Mouse (Mus musculus) forelimb bud, embryonic 11.5 days (tissue): ENCODE data around the gene Mta1.
A peak's percentile ranks its signal among the peaks of the same experiment; 100 is the strongest.

Experiments used
- DNase-seq: peaks from one replicate; pipeline ENCODE4 v3.0.0-alpha.2; 2012; ENCODE audit warnings: low read depth, low spot score

The Mta1 gene

DNA sequence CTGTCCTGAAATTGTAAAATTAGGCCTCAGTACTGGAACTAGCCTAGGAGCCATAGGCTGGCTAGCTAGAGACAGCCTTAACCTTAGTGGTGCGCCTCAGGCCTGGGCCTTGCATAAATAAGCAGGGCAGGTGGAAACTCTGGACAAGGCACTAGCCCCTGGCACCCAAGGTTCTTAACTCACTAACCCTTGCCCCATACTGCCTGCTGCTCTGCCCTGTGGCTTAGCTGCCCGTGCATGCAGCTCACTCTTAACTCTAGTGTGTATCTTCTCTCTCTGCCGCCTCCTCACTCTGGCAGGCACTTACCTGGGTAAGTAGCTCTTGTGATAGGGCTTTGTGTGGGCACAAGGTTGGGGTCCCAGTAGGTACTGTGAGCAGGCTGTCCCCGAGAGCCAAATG, 36.4 kb downstream of the Mta1 start:
- no peak for DNase-seq

DNA sequence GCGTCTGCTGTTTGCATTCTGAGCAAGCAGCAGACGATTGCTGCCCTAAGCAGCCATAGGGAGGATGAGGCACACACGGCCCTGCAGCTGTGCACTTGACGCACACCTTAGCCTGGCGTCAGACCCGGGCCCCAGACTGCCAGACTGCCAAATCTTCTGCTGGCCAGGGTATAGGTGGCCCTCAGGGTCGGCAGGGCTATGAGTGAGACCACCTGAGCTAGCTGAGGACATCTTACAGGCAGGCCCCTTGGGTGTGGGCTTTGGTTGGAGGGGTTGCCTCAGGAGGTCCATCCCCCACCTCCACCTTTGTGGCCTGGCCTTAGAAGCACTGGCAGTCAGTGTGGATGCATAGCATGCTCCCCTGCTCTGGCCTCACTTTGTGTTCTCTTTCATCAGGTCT, 37.3 kb downstream of the Mta1 start:
- no peak for DNase-seq

DNA sequence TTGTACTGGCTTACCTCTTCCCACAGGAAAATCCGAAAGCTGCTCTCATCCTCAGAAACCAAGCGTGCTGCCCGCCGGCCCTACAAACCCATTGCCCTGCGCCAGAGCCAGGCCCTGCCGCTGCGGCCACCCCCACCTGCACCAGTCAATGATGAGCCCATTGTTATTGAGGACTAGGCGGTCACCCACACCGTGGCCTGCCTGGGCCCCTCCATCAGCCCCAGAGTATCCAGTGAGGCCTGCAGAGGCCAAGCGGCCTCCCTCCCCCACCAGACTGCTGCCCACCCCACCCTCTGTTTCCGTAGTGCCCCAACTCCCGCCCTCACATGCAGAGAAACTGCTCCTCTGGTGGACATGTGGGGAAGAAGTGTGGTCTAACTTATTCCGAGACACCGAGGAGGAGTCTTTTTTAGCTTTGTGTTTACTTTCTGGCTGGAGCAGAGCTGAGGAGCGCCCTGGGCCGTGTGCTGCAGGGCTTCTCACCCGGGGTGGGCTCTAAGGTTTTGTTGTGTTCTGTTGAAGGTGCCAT, 38.5 kb downstream of the Mta1 start:
- DNase-seq: no peak

DNA sequence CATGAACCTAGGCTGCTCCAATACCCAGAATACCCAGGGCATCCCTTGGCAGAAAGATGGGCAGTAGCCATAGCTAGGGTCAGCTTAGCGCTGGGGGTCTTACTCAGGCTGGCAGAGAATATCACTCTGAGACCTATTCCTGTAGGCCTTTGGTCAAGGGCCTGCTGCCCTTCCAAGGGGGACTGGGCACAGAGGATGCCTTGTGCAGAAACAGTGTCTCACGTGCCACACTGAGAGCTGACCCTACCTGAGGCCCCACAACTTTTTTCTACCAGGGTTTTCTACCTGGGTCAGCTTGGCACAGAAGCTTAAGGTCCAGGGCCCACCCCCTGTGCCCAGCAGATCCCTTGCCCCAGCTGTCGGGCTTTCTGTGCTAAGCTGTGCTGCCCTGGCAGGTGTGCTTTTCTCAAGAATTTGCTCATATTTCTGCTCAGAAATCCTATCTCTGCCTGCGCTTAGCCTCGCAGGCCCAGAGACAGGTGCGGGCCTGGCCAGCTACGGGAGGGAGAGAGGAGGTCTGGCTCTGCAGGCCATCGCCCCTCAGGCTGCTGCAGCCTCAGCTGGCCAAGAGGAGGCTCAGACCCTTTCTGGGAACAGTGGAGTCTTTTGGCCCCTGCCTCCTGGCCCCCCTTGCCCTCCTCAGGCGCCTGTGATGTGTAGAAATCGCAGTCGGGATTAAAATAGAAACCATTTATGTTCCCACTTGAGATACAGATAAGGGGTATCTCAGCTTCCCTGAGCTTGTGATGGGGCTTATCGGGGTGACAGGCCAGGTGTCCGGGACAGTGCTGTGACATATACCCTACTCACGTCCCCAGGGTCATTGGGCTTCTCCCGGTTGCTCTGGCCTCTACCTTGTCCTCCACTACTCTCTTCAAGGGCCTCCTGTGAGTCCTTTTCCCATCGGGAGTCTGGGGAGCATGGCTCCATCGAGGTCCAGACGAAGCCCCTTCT, 39.5 kb downstream of the Mta1 start:
- no peak for DNase-seq

DNA sequence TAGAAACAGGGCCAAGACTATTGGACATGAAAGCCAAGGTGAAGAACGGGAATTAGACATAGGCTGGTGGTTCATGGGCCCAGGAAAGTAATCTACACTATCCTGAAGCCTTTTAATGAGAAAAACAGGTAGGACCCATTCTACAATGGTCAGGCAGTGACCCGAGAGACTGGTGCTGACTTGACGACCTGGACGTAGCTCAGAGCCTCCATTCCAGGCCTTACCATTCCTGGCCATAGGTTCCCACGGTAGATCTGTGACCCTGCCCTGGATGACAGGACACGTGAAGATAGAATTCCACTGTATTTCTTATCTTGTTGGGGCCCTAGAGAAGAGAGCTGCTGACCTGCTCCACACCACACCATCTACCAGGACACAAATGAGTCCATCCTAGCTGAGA, 40.2 kb downstream of the Mta1 start:
- no peak for DNase-seq

DNA sequence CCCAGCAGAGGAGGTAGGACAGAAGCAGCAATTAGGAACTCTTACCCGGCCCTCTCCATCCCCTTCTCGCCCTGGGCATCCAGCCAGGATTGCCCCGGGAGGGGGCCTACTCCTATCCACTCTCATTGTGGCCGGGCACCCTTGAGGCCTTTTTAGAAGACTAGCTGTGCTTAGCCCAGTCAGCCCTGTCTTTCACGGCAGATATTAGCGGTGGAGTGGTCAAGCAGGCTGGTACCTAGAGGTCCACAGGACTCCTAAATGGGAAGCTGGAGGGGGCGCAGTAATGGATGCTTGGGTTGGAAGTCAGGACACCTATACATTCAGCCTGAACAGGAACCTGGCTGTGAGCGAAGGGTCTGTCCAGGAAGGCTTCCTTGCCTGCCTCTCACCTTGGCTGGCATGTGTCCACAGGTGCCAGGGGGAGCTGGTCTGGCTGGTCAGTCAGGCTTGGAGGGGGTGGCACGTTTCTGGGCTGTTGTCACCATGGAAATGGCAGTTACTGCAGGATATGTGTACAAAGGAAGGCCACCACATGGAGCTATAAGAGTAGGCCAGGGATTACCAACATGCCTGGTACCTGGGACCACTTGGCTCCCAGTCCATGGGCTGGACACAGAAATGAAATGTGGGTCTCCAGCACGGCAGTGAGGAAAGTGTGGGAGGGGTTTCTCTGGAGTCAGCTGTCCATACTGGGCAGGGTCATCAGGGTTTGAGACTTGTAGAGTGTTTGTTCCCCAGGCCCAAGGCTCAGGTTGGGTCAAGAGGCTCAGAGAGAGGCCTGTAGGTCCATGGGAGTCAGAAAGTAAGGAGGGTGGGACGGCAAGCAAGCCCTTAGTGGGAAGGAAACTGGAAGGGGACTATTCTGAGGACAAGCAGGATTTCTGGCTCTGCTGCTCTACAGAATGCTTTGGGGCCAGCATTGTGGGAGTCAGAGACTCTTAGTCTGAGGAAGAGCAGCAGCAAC, 41.1 kb downstream of the Mta1 start:
- no peak for DNase-seq

DNA sequence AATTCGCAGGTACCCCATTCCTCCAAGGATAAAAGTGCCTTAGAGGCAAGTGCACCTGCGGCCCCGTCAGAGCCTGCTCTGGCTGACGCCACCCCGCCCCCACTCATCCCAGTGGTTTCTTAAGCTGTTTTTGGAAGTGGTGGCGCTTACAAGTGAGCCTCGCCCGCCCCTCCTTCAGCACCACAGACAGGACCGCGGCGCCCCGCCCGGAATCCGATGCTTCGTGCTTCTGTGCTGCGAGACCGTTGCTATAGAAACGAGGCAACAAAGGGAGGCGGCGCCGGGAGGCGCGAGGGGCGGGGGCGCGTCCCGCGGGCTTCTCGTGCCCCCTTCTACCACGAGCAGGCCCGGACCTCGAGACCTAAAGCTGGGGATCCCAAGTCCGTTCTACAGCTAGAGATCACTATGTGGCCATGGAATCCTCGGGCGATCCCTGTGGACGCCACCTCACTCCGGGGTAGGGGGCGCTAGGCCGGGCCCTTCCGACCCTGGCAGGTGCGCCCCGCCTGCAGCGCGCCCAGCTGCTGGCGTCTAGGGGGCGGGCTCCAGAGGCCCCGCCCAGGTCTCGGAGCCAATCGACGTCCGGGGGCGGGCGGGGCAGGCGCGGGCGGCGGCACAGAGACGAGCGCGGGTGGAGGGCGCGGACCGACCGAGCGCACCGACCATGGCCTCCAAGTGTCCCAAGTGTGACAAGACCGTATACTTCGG, 42.0 kb downstream of the Mta1 start, which contains the start of gene Crip2:
Gene Crip2 (plus strand): TSS at position 329 of the 708 bp plus-strand sequence.
- peak; percentile 91 for DNase-seq

DNA sequence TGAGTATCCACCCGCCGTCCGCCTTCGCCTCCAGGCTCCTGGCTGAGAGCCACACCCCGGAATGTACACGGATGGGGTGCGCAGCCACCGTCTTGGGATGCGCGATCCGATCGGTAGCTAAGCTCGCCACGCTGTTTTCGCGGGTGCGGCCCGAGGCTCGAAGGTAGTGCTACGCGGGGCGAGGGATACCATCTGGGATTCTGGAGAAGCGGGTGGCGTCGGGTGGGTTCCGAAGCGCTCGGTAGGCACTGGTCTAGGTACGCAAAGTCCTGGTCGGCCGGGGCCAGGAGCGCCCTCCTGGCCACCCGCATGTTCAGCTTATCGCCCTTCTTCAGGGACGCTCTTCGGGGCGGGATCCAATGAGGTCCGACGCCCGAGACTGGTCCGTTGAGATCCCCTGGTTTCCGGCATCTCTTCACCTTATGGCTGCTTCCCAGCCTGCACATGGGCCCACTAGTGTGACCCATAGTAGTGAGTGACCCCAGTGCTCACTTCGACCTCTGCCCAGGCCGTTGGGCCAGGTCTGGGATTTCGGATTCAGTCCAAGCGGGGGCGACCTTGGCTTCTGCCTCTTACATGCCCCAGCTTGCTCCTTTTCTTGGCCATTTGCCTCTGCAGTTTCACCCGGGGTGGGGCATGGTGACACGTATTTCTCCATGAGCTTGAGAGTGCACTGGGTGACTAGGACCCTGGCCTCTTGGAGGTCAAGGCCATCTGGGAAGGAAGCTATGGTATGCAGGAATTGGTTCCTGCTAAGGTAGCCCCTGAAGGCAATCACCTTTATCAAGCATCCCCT, 42.7 kb downstream of the Mta1 start:
- no peak for DNase-seq

DNA sequence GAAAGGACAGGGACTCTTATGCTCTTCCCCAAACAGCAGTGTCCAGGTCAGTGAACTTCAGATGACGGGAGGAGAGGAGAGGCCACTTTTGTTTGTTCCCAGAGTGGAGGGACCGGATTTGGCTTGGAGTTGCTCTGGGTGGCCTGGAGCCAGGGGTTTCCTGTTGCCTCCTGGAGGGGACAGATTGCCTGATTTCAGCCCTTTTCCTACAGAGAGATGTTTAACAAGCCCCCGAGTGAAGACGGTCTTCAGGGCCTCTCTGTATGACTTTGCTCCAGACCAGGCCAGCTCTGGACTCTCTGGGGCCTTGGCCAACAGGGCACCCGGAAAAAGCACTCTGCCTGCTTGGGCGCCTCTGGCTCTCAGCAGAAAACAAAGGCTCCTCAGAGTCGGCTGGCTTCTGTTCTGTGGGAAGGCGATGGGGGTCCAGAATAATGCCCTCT, 43.5 kb downstream of the Mta1 start:
- no peak for DNase-seq

DNA sequence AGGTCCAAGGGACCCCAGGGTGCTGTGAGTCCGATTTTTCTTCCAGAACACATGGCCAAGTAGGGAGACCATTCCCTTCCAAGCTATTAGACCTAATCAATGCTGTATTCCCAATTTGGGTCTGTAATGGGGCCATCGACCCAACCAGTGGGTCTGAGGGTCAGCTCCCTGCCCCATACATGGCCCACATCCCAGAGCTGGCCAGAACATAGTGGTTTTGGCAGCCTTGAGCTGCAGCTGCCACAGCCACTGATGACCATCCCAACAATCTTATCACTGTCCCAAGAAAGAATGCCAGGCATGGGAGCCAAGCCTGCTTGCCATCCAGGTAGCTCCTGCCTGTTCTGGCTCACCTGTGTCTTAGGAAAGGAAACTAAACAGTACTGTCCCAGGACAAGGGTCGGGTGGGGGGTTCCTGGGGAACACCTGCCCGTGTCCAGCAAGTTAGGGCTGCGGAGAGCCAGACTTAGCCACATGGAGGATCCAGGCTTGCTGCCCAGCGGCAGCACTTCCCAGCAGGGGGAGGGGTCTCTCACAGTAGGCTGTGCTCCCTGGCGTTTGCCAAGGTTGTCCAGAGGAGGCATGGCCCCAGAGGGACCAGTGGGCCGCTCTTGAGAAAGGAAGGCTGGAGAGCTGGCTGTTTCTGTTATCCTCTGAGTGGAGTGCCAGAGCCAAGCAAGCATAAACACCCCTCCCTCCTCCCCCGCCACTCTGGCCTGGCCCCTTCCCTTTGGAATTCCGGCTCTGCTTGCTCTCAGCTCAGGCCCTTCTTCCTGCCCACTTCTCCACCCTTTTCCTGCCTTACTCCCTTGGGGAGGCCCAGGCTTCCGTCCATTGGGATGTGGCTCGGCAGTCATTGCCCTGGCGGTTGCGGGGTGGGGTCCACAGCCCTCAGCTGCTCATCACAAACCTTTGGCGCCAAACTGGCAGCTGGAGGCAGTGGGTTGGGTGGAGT, 44.2 kb downstream of the Mta1 start:
- no peak for DNase-seq

DNA sequence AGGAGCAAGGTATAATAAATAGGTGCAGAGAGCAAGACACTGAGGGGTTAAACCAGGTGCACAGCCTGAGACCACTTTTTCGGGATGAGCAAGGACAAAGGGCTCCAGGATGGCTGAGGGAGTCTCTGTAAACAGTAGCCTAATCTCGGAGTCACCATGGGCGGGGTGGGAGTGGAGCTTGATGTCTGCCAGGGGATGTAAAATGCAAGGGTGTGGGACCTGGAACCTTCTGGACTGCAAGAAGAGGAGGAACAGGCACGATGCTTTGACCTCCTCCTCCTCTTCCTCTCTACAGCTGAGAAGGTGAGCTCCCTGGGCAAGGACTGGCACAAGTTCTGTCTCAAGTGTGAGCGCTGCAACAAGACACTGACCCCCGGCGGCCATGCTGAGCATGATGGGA, 45.1 kb downstream of the Mta1 start:
- no peak for DNase-seq

DNA sequence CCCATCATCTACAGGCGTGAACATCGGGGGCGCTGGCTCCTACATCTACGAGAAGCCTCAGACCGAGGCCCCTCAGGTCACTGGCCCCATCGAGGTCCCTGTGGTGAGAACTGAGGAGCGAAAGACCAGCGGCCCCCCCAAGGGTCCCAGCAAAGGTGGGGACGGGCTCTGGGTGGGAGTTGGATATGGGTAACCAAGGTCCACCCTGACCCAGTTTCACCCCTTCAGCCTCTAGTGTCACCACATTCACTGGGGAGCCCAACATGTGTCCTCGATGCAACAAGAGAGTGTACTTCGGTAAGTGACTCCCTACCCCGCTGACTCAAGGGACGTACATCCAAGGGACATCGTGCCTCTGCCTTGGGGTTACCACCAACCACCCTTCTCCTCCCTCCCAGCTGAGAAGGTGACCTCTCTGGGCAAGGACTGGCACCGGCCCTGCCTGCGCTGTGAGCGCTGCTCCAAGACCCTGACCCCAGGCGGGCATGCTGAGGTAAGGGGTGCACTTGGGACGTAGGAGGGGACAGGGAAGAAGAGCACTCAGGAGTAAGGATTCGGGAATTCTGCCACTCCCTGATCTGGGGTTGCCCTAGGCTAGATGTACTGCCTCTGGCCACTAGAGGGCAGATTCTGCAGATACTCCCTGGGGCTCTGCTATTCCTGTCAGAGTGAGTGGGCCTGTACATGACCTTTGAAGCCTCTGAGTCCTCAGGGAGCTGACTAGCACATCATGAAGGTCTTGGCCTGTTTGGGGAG, 46.1 kb downstream of the Mta1 start:
- DNase-seq: no peak

DNA sequence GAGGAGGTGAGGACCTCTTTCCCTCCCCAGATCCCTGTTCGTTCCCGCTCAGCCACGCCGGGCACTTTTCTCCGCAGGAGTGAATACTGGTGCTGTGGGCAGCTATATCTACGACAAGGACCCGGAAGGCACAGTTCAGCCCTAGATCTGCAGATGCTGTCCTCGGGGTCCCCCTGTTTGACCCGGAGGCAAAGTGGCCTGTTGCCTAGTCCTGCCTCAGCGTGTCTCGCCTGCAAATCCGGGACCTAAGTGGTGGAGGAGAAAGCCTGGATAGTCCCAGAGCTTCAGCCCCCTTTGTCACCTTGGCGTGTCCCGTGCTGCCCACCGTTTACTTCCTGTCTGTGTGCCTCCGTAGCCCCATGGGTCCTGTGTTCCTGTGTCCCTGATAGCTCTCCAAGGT, 46.8 kb downstream of the Mta1 start:
- DNase-seq: no peak

DNA sequence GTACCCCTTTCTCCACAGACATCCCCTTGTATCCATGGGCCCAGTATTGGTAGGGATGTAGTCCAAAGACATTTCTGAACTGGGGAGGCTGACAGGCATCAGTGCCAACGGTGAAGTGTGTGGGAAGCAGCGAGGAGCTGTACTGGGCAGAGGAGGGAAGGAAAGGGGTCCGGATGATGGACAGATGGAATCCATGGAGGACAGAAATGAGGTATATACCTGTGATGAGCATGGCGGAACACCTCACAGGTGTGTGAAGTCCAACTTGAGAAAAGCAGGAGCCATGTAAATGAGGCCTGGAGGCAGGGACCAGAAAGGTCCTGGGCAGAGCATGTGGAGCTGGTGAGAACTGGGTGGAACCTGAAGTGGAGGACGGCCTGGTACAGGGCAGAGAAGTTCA, 47.5 kb downstream of the Mta1 start:
- DNase-seq: no peak

DNA sequence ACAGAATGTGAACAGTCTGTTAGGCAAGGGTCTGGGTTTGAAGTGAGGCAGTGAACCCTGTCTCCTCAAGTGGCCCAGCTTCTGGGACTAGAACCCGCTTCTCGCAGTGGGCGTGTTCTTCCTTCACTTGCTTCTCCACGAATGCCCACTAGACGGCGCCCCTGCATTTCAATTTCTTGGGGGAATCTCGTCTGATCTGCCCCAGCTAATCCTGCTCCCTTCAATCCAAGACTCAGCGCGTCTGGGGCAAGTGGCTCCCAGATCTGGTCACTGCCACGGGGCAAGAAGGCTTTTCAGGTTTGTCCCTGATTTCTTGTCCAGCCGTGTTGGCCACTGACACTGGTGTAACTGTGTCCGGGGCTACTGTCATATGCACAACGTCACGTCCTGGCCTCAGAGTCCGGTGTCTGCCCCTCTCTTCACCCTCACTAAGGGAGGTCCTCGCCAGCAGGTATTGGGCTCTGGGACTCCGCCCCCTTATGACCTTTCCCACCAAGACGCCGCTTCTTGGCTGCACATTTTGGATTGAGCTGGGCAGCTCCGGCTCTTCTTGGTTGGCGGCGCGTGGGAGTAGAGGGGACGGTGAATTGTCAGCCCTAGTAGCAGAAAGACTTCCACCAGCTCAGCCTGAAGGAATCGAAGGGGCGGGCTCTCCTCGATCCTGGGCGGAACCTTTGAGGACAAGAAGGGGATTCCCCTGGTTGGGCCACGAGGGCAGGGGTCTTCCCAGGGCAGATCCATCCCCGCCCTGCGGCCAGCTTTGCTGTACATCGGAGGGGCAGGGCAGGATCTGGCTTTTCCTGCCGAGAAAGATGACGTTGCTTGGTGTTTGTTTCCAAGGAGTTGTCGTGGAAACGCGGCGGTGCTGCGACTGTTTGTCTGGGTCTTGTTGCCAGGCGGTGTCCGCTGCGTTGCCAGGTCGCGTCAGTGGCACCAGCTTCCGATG, 48.3 kb downstream of the Mta1 start, which contains the start of gene Crip1:
Gene Crip1 (plus strand): TSS at position 205 of the 946 bp plus-strand sequence.
- peak; percentile 68 for DNase-seq

DNA sequence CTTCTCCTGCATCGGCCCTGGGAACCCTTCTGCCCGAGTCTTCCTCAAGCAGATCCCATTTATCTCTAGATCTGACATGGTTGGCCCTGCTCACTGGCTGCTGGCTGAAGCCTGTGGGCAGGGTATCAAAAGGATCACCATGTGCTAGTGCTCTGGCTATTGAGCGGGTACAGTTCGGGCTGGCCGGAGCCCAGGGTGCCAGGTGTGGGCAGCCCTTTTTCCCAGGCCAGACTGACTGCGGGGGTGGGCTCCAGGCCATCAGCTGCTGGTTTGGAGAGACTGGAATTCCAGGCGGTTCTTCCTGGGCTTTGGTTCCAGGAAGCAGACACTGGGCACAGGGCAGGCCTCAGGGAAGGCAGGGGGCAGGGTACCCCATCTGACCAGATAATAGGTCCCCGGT, 49.4 kb downstream of the Mta1 start:
- DNase-seq: no peak

DNA sequence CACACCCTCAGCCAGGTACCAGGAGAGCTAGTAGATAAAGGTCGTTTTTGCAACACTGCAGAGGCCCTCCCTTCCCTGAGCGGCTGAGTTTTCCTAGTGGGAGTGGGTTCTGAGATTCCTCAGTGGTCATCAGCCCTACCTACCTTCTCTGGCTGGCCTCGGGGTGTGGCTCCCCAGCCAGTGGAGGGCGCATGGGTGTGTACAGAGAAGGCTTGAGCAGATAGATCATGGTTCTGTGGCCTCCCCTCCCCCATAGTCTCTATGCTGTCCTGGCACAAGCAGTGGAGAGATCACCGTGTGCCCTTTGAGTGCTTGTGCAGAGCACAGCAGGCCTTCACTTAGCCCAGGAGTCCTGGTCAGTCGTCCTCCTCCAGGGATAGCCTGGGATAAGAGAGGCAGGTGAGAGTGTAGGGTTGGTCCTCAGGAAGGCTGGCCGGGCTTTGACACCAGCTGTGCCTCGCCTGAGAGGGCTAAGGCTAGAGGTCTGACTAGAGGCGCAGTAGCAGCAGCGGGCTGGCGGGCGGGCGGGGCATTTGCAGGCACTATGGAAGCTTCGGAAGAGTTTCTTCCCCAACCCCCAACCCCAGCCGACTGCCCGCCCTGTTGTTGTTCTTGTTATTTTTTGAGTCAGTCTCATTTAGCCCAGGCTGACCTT, 50.4 kb downstream of the Mta1 start:
- DNase-seq: no peak
